Mouse (Mus musculus) left cerebral cortex, postnatal 36 days (tissue): ENCODE measurements around the gene Lin7c. TPM values are rescaled to one million over a fixed set of nuclear protein-coding genes. Genes with fewer than 3 reads are reported as not detected.

ENCODE experiments used
- DNase-seq, 2 experiments: peaks; one replicate each; pipeline ENCODE4 v3.0.0; 2021 to 2022; ENCODE audit warnings: low spot score in 2 of 2, mixed read lengths in 1 of 2
- intact Hi-C: fragments of 180-260 bp; cut with DNase I; formaldehyde crosslinking; loops from one replicate; pipeline ENCODE4 v1.15.1; 2025
- total RNA-seq, 2 experiments: library from RNA; stranded (reverse); gene quantifications; 2 replicates each; pipeline ENCODE4 v1.2.3; 2021

Lin7c gene
- total RNA-seq, 2 experiments from 2014 or later, result 66.9 to 76.8 TPM

DNA sequence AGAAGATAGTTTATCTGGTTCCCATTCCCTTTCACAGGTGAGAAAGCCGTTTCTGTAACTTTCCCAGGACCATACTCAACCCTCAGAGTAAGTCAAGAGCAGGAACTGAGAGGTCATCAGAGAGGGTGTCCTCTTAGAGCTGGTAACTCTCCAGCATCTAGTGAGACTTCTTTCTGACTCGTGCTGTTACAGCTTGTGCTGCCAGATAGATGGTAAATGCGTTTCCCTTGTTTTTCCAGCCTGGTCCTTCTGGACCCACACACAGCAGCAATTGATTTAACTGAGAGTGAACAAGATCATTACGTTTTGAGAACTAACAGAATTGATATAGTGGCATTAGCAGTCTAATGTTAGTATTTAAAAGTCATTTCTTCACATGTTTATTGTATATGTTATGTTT is 43.4 kb downstream of the Lin7c start:
- intact Hi-C loops, result no loop called here
- DNase-seq, result no peak

DNA sequence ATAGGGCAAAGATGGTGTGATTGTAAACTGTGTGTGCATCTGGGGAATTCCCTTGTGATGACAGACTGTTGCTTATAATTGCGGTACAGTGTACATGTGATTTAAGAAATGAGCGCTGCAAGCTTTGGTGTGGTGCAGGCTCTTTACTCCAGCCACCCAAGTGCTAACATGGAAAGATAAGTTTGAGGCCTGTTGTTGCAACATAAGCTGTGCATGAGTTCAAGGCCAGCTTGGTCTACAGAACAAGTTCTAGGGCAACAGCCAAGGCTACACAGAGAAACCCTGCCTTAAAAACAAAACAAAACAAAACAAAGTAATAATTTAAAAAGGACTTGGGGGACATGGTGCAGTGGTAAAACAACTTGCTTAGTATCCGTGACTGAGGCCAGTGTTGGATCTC is 44.5 kb downstream of the Lin7c start:
- DNase-seq, result no peak
- intact Hi-C loops, result no loop called here

DNA sequence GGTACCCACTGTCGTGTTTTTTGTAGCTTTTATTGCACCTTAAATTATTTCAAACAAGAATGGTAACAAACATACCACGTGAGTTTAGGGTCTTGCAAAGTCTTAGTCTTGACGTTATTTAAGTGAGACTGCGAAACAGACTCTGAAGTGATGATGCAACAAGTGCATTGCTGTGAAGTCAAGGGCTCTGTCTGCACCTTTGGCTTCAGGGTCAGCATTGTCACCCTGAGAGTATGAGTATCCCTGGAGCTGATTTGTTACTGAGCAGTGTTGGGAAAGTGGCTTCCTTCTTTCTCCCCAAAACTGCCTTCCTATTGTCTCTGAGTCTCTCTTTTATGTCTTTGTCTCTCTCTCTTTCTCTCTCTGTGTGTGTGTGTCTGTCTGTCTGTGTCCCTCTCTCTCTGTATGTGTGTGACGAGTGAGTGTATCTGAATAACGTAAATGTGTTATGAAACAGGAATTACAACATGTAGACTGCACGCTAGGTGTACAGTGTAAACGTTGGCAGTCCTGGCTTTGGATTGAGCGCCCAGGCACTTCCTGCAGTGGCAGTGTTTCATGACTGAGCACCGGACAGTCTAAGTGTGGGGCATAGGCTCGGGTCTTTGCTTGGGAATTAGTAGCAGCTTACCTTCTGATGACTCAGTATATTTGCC is 45.2 kb downstream of the Lin7c start:
- intact Hi-C loops, result no loop called here
- no peak for DNase-seq

- no peak for DNase-seq
- intact Hi-C loops, result no loop called here
Observed at GRCm38 (mm10) chr2:109936410-109936755, 45.7 kb downstream of the Lin7c start.

DNA sequence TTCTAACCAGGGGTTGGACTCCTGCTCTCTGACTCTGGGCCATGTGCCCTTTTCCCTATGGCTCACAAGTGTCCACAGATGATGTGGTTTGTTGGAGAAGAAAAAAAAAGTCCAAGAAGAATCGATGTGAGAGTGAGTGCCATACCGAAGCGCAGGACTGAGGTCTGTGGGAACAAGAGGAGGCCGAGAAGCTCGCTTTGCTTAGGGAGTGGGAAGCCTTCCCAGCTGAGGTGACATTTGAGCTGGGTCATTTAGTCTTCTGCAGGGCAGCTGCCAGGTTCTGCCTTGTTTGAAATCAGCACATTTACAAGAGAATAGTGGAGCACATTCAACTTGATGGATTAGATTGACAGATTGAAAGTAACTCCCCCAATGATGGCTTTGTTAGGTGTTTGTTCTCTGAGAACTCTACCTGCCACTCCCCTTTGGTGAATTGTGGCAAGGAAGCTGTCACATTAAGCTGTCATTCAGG is 51.4 kb downstream of the Lin7c start:
- intact Hi-C loops, result no loop called here
- DNase-seq, result no peak

GRCm38 (mm10) chr2:109942810-109943570 is 52.3 kb downstream of the Lin7c start:
- intact Hi-C loops, result no loop called here
- no peak for DNase-seq

- intact Hi-C loops, result no loop called here
- no peak for DNase-seq
Observed at GRCm38 (mm10) chr2:109944995-109945394, 54.3 kb downstream of the Lin7c start.

- intact Hi-C loops, result no loop called here
- no peak for DNase-seq
Observed at GRCm38 (mm10) chr2:109945532-109945931, 54.9 kb downstream of the Lin7c start.

- intact Hi-C loops, result no loop called here
- no peak for DNase-seq
Observed at GRCm38 (mm10) chr2:109946426-109946825, 55.8 kb downstream of the Lin7c start.

DNA sequence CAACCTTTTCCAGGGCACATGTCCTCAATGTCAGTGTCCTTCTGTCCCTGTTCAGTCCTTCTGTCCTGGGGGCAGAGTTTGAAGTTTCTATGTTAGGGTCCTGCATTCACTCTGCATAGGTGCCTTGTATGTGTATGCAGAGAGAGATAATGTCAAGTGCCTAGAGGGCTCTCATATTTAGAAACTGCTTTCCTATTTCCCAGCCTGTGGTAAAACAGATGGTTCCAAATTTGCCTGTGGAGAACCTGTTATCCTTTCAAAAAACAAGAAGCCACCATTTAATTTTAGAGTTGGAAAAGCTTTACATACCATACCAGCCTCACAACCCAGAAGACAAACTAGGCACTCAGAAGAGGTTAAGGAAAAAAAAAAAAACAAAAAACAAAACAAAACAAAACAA is 58.9 kb downstream of the Lin7c start:
- intact Hi-C loops, result no loop called here
- no peak for DNase-seq

GRCm38 (mm10) chr2:109950311-109950710 is 59.7 kb downstream of the Lin7c start:
- no peak for DNase-seq
- intact Hi-C loops, result no loop called here

Other genes with a start within 250 kb of the Lin7c start
- 10 to 100 TPM; 26.9 to 30.3 TPM for gene Bdnf, start 216.2 kb upstream of the Lin7c start, total RNA-seq
- gene Lgr4, start 26.8 kb downstream of the Lin7c start, total RNA-seq, result 10 to 100 TPM; 23.7 to 26.2 TPM
- 10 to 100 TPM; 12.1 to 14.4 TPM for gene Ccdc34, start 127.0 kb downstream of the Lin7c start, total RNA-seq